Mouse (Mus musculus): ENCODE measurements around the gene Prm2.

- TF ChIP-seq CTCF (IDR thresholded peaks at IDR 0.05; ENCODE audit: control insufficient read depth, insufficient read depth, low read length) (no peak), POLR2A (IDR thresholded peaks at IDR 0.05; ENCODE audit: borderline replicate concordance, control insufficient read depth, low read depth, low read length) (no peak)
Measured at GRCm38 (mm10) chr16:10749824-10750223, 46.1 kb downstream of the Prm2 start.
